Mouse (Mus musculus) bone marrow, adult 2 months (tissue): Measurements from ENCODE around the gene Hcfc1r1.

Experiments used
- CTCF ChIP-seq: fragments of 200-500 bp; IDR thresholded peaks from 2 replicates; pipeline ENCODE4 v1.5.1; 2011; ENCODE audit warnings: low read length, control low read depth; ENCODE audit not compliant: control insufficient read depth, insufficient read depth
- POLR2A ChIP-seq: fragments of 200-500 bp; IDR thresholded peaks from 2 replicates; pipeline ENCODE4 v1.6.1; 2011; ENCODE audit warnings: low read depth, mild to moderate bottlenecking, control low read depth, low read length, borderline replicate concordance; ENCODE audit not compliant: control insufficient read depth

DNA sequence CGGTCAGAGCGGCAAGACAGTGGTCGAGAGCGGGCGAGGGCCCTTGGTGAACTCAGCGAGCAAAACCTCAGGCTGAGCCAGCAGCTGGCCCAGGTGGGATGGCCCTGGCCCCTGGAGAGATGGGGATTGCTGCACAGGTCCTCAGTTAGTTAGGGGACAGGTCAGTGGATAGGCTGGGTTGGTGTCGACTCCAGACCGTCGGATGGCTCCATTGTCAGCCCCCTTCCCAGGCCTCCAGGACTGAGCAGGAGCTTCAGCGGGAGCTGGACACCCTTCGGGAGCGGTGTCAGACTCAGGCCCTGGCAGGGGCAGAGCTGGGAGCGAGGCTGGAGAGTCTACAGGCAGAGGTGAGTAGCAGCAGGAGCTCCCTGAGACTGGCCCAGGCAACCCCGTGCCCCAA is 7.9 kb upstream of the Hcfc1r1 start:
- TF ChIP-seq POLR2A (no peak), CTCF (no peak)
